Mouse (Mus musculus) gastrocnemius, postnatal 36 days (tissue): Measurements from ENCODE around the gene Chd2. TPM values are rescaled to one million over a fixed set of nuclear protein-coding genes. Genes with fewer than 3 reads are reported as not detected.
"Not testable (repeated sequence)": the region's sequence is repeated elsewhere in the genome, so short reads cannot be mapped to it uniquely, and the experiment has no call there.

Experiments
- DNase-seq, 2 experiments: peaks; one replicate each; pipeline ENCODE4 v3.0.0; 2022
- intact Hi-C: fragments of 180-260 bp; cut with DNase I; formaldehyde crosslinking; loops from one replicate; pipeline ENCODE4 v1.15.1; 2025
- total RNA-seq, 2 experiments: library from RNA; stranded (reverse); gene quantifications; 2 replicates each; pipeline ENCODE4 v1.2.3; 2021

The Chd2 gene
- total RNA-seq, 2 experiments from 2014 or later: 22.4 to 39.9 TPM

- intact Hi-C loops: loop anchor here (2.0 kb wide), 2 partner anchors 94 to 102 kb away; no protein-coding TSS in a partner anchor
- no peak for DNase-seq
These were observed 17.1 kb downstream of the Chd2 start for GRCm38 (mm10) chr7:73524454-73524952.

- no peak for DNase-seq
- intact Hi-C loops: loop anchor here (2.0 kb wide), 2 partner anchors 95 to 103 kb away; no protein-coding TSS in a partner anchor
These were observed 17.9 kb downstream of the Chd2 start for GRCm38 (mm10) chr7:73523608-73524259.

GRCm38 (mm10) chr7:73523183-73523582 lies 18.4 kb downstream of the Chd2 start:
- intact Hi-C loops: no loop called here
- DNase-seq: no peak

GRCm38 (mm10) chr7:73521277-73522193 lies 20.1 kb downstream of the Chd2 start:
- no peak for DNase-seq
- intact Hi-C loops: no loop called here

- DNase-seq: no peak
- intact Hi-C loops: no loop called here
These were observed 21.4 kb downstream of the Chd2 start for GRCm38 (mm10) chr7:73520231-73520630.

- no peak for DNase-seq
- intact Hi-C loops: no loop called here
These were observed 22.4 kb downstream of the Chd2 start for GRCm38 (mm10) chr7:73519060-73519796.

GRCm38 (mm10) chr7:73518373-73518980 lies 23.2 kb downstream of the Chd2 start:
- DNase-seq: not testable (repeated sequence)

GRCm38 (mm10) chr7:73517432-73518054 lies 24.1 kb downstream of the Chd2 start:
- intact Hi-C loops: no loop called here
- no peak for DNase-seq

More at GRCm38 (mm10) chr7:73518373-73518980, 23.2 kb downstream of the Chd2 start:
- intact Hi-C loops: not testable (repeated sequence)

GRCm38 (mm10) chr7:73516820-73517219 lies 24.8 kb downstream of the Chd2 start:
- DNase-seq: no peak
- intact Hi-C loops: no loop called here

GRCm38 (mm10) chr7:73514560-73514959 lies 27.1 kb downstream of the Chd2 start:
- intact Hi-C loops: no loop called here

GRCm38 (mm10) chr7:73512422-73512821 lies 29.2 kb downstream of the Chd2 start:
- intact Hi-C loops: no loop called here
- no peak for DNase-seq

More at GRCm38 (mm10) chr7:73514560-73514959, 27.1 kb downstream of the Chd2 start:
- no peak for DNase-seq

- DNase-seq: no peak
- intact Hi-C loops: no loop called here
These were observed 32.9 kb downstream of the Chd2 start for GRCm38 (mm10) chr7:73508688-73509087.

GRCm38 (mm10) chr7:73507491-73507890 lies 34.1 kb downstream of the Chd2 start:
- intact Hi-C loops: no loop called here
- no peak for DNase-seq

GRCm38 (mm10) chr7:73506852-73507251 lies 34.8 kb downstream of the Chd2 start:
- no peak for DNase-seq
- intact Hi-C loops: no loop called here

- DNase-seq: no peak
- intact Hi-C loops: loop anchor here (2.0 kb wide), 1 partner anchor 14 kb away; no protein-coding TSS in a partner anchor
These were observed 36.4 kb downstream of the Chd2 start for GRCm38 (mm10) chr7:73505266-73505665.

GRCm38 (mm10) chr7:73498200-73498599 lies 43.4 kb downstream of the Chd2 start:
- no peak for DNase-seq
- intact Hi-C loops: loop anchor here (5.0 kb wide), 1 partner anchor 46 kb away; no protein-coding TSS in a partner anchor

GRCm38 (mm10) chr7:73489261-73489660 lies 52.4 kb downstream of the Chd2 start:
- no peak for DNase-seq
- intact Hi-C loops: no loop called here

GRCm38 (mm10) chr7:73481094-73481493 lies 60.5 kb downstream of the Chd2 start:
- no peak for DNase-seq
- intact Hi-C loops: no loop called here

- intact Hi-C loops: loop anchor here (5.0 kb wide), 1 partner anchor 37 kb away; no protein-coding TSS in a partner anchor
- DNase-seq: no peak
These were observed 62.1 kb downstream of the Chd2 start for GRCm38 (mm10) chr7:73479506-73479905.
